Mouse (Mus musculus) intestine, postnatal 0 days (tissue): ENCODE measurements around the gene Rassf8. TPM values are rescaled to one million over a fixed set of nuclear protein-coding genes. Genes with fewer than 3 reads are reported as not detected.

Experiments used
- ATAC-seq: fragments of 200-750 bp; cut with Nextera tagmentation; 2 replicates; pipeline ENCODE4 v1.8.0; 2017; ENCODE audit warnings: mild to moderate bottlenecking, moderate TSS enrichment, moderate library complexity
- H3K27ac ChIP-seq: fragments of 300-500 bp; sonication (generic); 2 replicates; pipeline ENCODE4 v1.5.1; 2014; ENCODE audit warnings: mild to moderate bottlenecking, low read depth, low read length, moderate library complexity
- H3K27me3 ChIP-seq: fragments of 300-500 bp; sonication (generic); replicated peaks from 2 replicates; pipeline ENCODE4 v1.6.1; 2014; ENCODE audit warnings: low read length, mixed read lengths; ENCODE audit not compliant: control insufficient read depth, insufficient read depth
- H3K36me3 ChIP-seq: fragments of 300-500 bp; sonication (generic); 2 replicates; pipeline ENCODE4 v1.6.1; 2014; ENCODE audit warnings: mild to moderate bottlenecking, moderate library complexity; ENCODE audit not compliant: control insufficient read depth, insufficient read depth
- H3K4me1 ChIP-seq: fragments of 300-500 bp; sonication (generic); replicated peaks from 2 replicates; pipeline ENCODE4 v1.6.1; 2014; ENCODE audit warnings: antibody characterized with exemption, low read length, mixed read lengths; ENCODE audit not compliant: control insufficient read depth, insufficient read depth
- H3K4me2 ChIP-seq: fragments of 300-500 bp; sonication (generic); replicated peaks from 2 replicates; pipeline ENCODE4 v1.6.1; 2014; ENCODE audit warnings: low read depth, mild to moderate bottlenecking, moderate library complexity
- H3K4me3 ChIP-seq: fragments of 300-500 bp; sonication (generic); 2 replicates; pipeline ENCODE4 v1.5.1; 2014; ENCODE audit warnings: low read depth, low read length
- H3K9ac ChIP-seq: fragments of 300-500 bp; sonication (generic); 2 replicates; pipeline ENCODE4 v1.6.1; 2014; ENCODE audit warnings: mild to moderate bottlenecking, low read depth, low read length
- H3K9me3 ChIP-seq: fragments of 300-500 bp; sonication (generic); 2 replicates; pipeline ENCODE4 v1.6.1; 2016; ENCODE audit warnings: mixed run types; ENCODE audit not compliant: control insufficient read depth
- CTCF ChIP-seq: sonication (generic); IDR thresholded peaks from 2 replicates; pipeline ENCODE4 v1.5.1; 2016; ENCODE audit warnings: low read depth, mild to moderate bottlenecking, control low read depth, antibody characterized with exemption, moderate library complexity
- WGBS: fragments of 180-500 bp; shearing (Covaris S2); extraction: QIAGEN DNeasy Blood & Tissue Kit; methylation state at CpG from one replicate; pipeline ENCODE4 v1.1.7; 2014; 5-methylcytosine and 5-hydroxymethylcytosine counted together
- polyA plus RNA-seq: library from polyadenylated mRNA; unstranded; fragments of >200 nt; fragmentation: Nextera tagmentation; extraction: Ambion mirVana; gene quantifications from 2 replicates; pipeline ENCODE4 v1.2.1, GENCODE M21; 2015

The Rassf8 gene
- polyA plus RNA-seq, 1 experiment from 2014 or later = 3.3 TPM

- H3K4me3 ChIP-seq = no peak overlapping the region
- no peak overlapping the region for H3K4me2 ChIP-seq
- no peak overlapping the region for H3K9ac ChIP-seq
- 72% methylated on average over 4 of the region's 4 CpGs for WGBS
- no peak overlapping the region for H3K27ac ChIP-seq
- H3K4me1 ChIP-seq = no peaks in the 10 kb centered on the region
- peak; percentile 55 for TF ChIP-seq CTCF
- no peaks in the 10 kb centered on the region for H3K36me3 ChIP-seq
- no peaks in the 10 kb centered on the region for H3K27me3 ChIP-seq
- ATAC-seq = no peak
- no peaks in the 10 kb centered on the region for H3K9me3 ChIP-seq
Measured at GRCm38 (mm10) chr6:145794671-145795070, 48.1 kb downstream of the Rassf8 start.

- Histone ChIP-seq H3K36me3 (no peaks in the 10 kb centered on the region), H3K4me2 (no peak overlapping the region), H3K27me3 (no peaks in the 10 kb centered on the region), H3K4me3 (no peak overlapping the region), H3K9ac (no peak overlapping the region), H3K4me1 (no peaks in the 10 kb centered on the region), H3K27ac (no peak overlapping the region), H3K9me3 (no peaks in the 10 kb centered on the region)
- no peak for ATAC-seq
- no peak for TF ChIP-seq CTCF
- WGBS = 39% methylated on average over 14 of the region's 14 CpGs
Measured at GRCm38 (mm10) chr6:145796191-145797023, 49.9 kb downstream of the Rassf8 start.

GRCm38 (mm10) chr6:145797692-145798091 is 51.1 kb downstream of the Rassf8 start:
- no peak for ATAC-seq
- no peaks in the 10 kb centered on the region for H3K36me3 ChIP-seq
- H3K27me3 ChIP-seq = no peaks in the 10 kb centered on the region
- no peak overlapping the region for H3K9ac ChIP-seq
- no peak overlapping the region for H3K4me3 ChIP-seq
- H3K27ac ChIP-seq = no peak overlapping the region
- peak; percentile 9; the same call in 1 of the 2 replicates for TF ChIP-seq CTCF
- H3K4me2 ChIP-seq = no peak overlapping the region
- no peaks in the 10 kb centered on the region for H3K9me3 ChIP-seq
- WGBS = 77% methylated on average over 3 of the region's 3 CpGs
- H3K4me1 ChIP-seq = no peaks in the 10 kb centered on the region

- H3K4me3 ChIP-seq = no peak overlapping the region
- H3K27ac ChIP-seq = no peak overlapping the region
- H3K4me2 ChIP-seq = no peak overlapping the region
- no peaks in the 10 kb centered on the region for H3K4me1 ChIP-seq
- no peak for ATAC-seq
- WGBS = 76% methylated on average over 3 of the region's 3 CpGs
- no peaks in the 10 kb centered on the region for H3K36me3 ChIP-seq
- no peaks in the 10 kb centered on the region for H3K27me3 ChIP-seq
- H3K9ac ChIP-seq = no peak overlapping the region
- no peak for TF ChIP-seq CTCF
- H3K9me3 ChIP-seq = no peaks in the 10 kb centered on the region
Measured at GRCm38 (mm10) chr6:145801796-145802488, 55.4 kb downstream of the Rassf8 start.

- no peak for ATAC-seq
- Histone ChIP-seq H3K4me3 (no peak overlapping the region), H3K27me3 (no peaks in the 10 kb centered on the region), H3K9me3 (no peaks in the 10 kb centered on the region), H3K4me2 (no peak overlapping the region), H3K36me3 (no peaks in the 10 kb centered on the region), H3K4me1 (no peaks in the 10 kb centered on the region), H3K9ac (no peak overlapping the region), H3K27ac (no peak overlapping the region)
- WGBS = 77% methylated on average over 8 of the region's 8 CpGs
- no peak for TF ChIP-seq CTCF
Measured at GRCm38 (mm10) chr6:145802881-145803280, 56.3 kb downstream of the Rassf8 start.

- H3K27ac ChIP-seq = no peak overlapping the region
- WGBS = 75% methylated on average over 3 of the region's 3 CpGs
- H3K9ac ChIP-seq = no peak overlapping the region
- no peak overlapping the region for H3K4me3 ChIP-seq
- no peak for ATAC-seq
- no peaks in the 10 kb centered on the region for H3K27me3 ChIP-seq
- no peak for TF ChIP-seq CTCF
- H3K36me3 ChIP-seq = no peaks in the 10 kb centered on the region
- H3K9me3 ChIP-seq = no peaks in the 10 kb centered on the region
- no peak overlapping the region for H3K4me2 ChIP-seq
- no peaks in the 10 kb centered on the region for H3K4me1 ChIP-seq
Measured at GRCm38 (mm10) chr6:145804276-145804675, 57.7 kb downstream of the Rassf8 start.
